Mouse (Mus musculus): ENCODE data around the gene Timm50. TPM values are rescaled to one million over a fixed set of nuclear protein-coding genes. Genes with fewer than 3 reads are reported as not detected.

Timm50 gene
- polyA plus RNA-seq, 1 experiment = 44.6 TPM

- Histone ChIP-seq H3K4me3 (replicated peaks; ENCODE audit: control insufficient read depth, low read depth, low read length) (no peak overlapping the region), H3K27ac (ENCODE audit: control insufficient read depth, insufficient read depth, low read depth, low read length, poor library complexity) (no peak overlapping the region), H3K4me1 (ENCODE audit: control insufficient read depth, insufficient read depth, low read length) (no peaks in the 10 kb centered on the region; the same call in 1 of the 2 replicates)
- no peak for TF ChIP-seq CTCF (IDR thresholded peaks at IDR 0.05; ENCODE audit: control insufficient read depth, insufficient read depth, low read length)
- TF ChIP-seq POLR2A (IDR thresholded peaks at IDR 0.05; ENCODE audit: borderline replicate concordance, control insufficient read depth, low read depth, low read length) = no peak
- WGBS = 86% methylated on average over 13 of the region's 13 CpGs
Observed at GRCm38 (mm10) chr7:28265391-28265790, 46.5 kb downstream of the Timm50 start.

DNA sequence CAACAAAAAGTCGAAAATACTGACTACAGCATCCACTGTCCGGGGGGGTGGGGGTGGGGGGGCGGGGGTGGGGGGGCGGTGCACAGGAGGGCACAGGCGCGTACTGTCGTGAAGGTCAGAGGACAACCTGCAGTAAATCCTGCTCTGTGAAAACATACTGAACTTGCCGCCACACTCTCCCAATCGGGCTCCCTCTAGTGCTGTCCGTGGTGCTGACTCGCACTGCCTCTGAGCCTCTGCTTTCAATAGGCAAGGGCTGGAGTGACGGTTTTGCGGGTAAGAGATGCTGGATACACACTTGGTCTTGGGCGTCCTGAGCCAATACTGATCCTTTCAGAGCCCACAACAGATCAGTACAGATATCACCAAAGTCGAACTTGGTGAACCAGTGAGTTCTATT, 48.1 kb downstream of the Timm50 start:
- H3K4me3 ChIP-seq (replicated peaks; ENCODE audit: control insufficient read depth, low read depth, low read length) = no peak overlapping the region
- TF ChIP-seq CTCF (IDR thresholded peaks at IDR 0.05; ENCODE audit: control insufficient read depth, insufficient read depth, low read length) (no peak), POLR2A (IDR thresholded peaks at IDR 0.05; ENCODE audit: borderline replicate concordance, control insufficient read depth, low read depth, low read length) (no peak)
- WGBS = 5% methylated on average over 15 of the region's 15 CpGs

GRCm38 (mm10) chr7:28262861-28263260, 49.0 kb downstream of the Timm50 start:
- TF ChIP-seq CTCF (IDR thresholded peaks at IDR 0.05; ENCODE audit: control insufficient read depth, insufficient read depth, low read length) = no peak
- TF ChIP-seq POLR2A (IDR thresholded peaks at IDR 0.05; ENCODE audit: borderline replicate concordance, control insufficient read depth, low read depth, low read length) = no peak
- Histone ChIP-seq H3K4me1 (ENCODE audit: control insufficient read depth, insufficient read depth, low read length) (no peaks in the 10 kb centered on the region), H3K4me3 (replicated peaks; ENCODE audit: control insufficient read depth, low read depth, low read length) (no peak overlapping the region), H3K27ac (ENCODE audit: control insufficient read depth, insufficient read depth, low read depth, low read length, poor library complexity) (no peak overlapping the region)
- 40% methylated on average over 5 of the region's 5 CpGs for WGBS

More for the DNA sequence above, 48.1 kb downstream of the Timm50 start:
- Histone ChIP-seq H3K27ac (ENCODE audit: control insufficient read depth, insufficient read depth, low read depth, low read length, poor library complexity) (no peak overlapping the region), H3K4me1 (ENCODE audit: control insufficient read depth, insufficient read depth, low read length) (no peaks in the 10 kb centered on the region; the same call in 1 of the 2 replicates)

Other genes starting within 250 kb of the Timm50 start
- gene Fcgbp, start 240.8 kb downstream of the Timm50 start, polyA plus RNA-seq (2011; ENCODE audit: insufficient read depth, insufficient read length, low replicate concordance, missing spikeins) = not detected in 2 replicates
- gene 9530053A07Rik, start 182.6 kb downstream of the Timm50 start, polyA plus RNA-seq (2011; ENCODE audit: insufficient read depth, insufficient read length, low replicate concordance, missing spikeins) = not detected in 2 replicates
- 104 and 144 TPM in 2 replicates for gene Fbl, start 142.4 kb downstream of the Timm50 start, polyA plus RNA-seq (2011; ENCODE audit: insufficient read depth, insufficient read length, low replicate concordance, missing spikeins)
- gene Dyrk1b, start 132.6 kb downstream of the Timm50 start, polyA plus RNA-seq (2011; ENCODE audit: insufficient read depth, insufficient read length, low replicate concordance, missing spikeins) = 8.6 and 10.8 TPM in 2 replicates
- 0.70 and 3.3 TPM in 2 replicates for gene Eid2, start 44.2 kb downstream of the Timm50 start, polyA plus RNA-seq (2011; ENCODE audit: insufficient read depth, insufficient read length, low replicate concordance, missing spikeins)
- gene Eid2b, start 34.3 kb downstream of the Timm50 start, polyA plus RNA-seq (2011; ENCODE audit: insufficient read depth, insufficient read length, low replicate concordance, missing spikeins) = 1.5 and 2.3 TPM in 2 replicates
- not detected in 2 replicates for gene Selenov, start 20.9 kb downstream of the Timm50 start, polyA plus RNA-seq (2011; ENCODE audit: insufficient read depth, insufficient read length, low replicate concordance, missing spikeins)
- not detected in 2 replicates for gene Dll3, start 9.8 kb downstream of the Timm50 start, polyA plus RNA-seq (2011; ENCODE audit: insufficient read depth, insufficient read length, low replicate concordance, missing spikeins)
- gene Supt5, start 26.7 kb upstream of the Timm50 start, polyA plus RNA-seq (2011; ENCODE audit: insufficient read depth, insufficient read length, low replicate concordance, missing spikeins) = 50.8 and 77.1 TPM in 2 replicates
- 838 and 1,358 TPM in 2 replicates for gene Rps16, start 38.6 kb upstream of the Timm50 start, polyA plus RNA-seq (2011; ENCODE audit: insufficient read depth, insufficient read length, low replicate concordance, missing spikeins)
- 15.6 and 26.3 TPM in 2 replicates for gene Plekhg2, start 60.5 kb upstream of the Timm50 start, polyA plus RNA-seq (2011; ENCODE audit: insufficient read depth, insufficient read length, low replicate concordance, missing spikeins)
- gene Zfp36, start 68.2 kb upstream of the Timm50 start, polyA plus RNA-seq (2011; ENCODE audit: insufficient read depth, insufficient read length, low replicate concordance, missing spikeins) = 25.5 and 53.7 TPM in 2 replicates
- 12.0 and 24.2 TPM in 2 replicates for gene Med29, start 80.6 kb upstream of the Timm50 start, polyA plus RNA-seq (2011; ENCODE audit: insufficient read depth, insufficient read length, low replicate concordance, missing spikeins)
- 136 and 209 TPM in 2 replicates for gene Paf1, start 80.9 kb upstream of the Timm50 start, polyA plus RNA-seq (2011; ENCODE audit: insufficient read depth, insufficient read length, low replicate concordance, missing spikeins)
- 158 and 354 TPM in 2 replicates for gene Gmfg, start 125.4 kb upstream of the Timm50 start, polyA plus RNA-seq (2011; ENCODE audit: insufficient read depth, insufficient read length, low replicate concordance, missing spikeins)
- 2.6 TPM in 1 of 2 replicates, not detected in the other for gene Lrfn1, start 139.9 kb upstream of the Timm50 start, polyA plus RNA-seq (2011; ENCODE audit: insufficient read depth, insufficient read length, low replicate concordance, missing spikeins)
- gene Ifnl2, start 198.4 kb upstream of the Timm50 start, polyA plus RNA-seq (2011; ENCODE audit: insufficient read depth, insufficient read length, low replicate concordance, missing spikeins) = not detected in 2 replicates
- gene Ifnl3, start 210.8 kb upstream of the Timm50 start, polyA plus RNA-seq (2011; ENCODE audit: insufficient read depth, insufficient read length, low replicate concordance, missing spikeins) = not detected in 2 replicates
- not detected in 2 replicates for gene Sycn, start 228.8 kb upstream of the Timm50 start, polyA plus RNA-seq (2011; ENCODE audit: insufficient read depth, insufficient read length, low replicate concordance, missing spikeins)
- gene Nccrp1, start 235.2 kb upstream of the Timm50 start, polyA plus RNA-seq (2011; ENCODE audit: insufficient read depth, insufficient read length, low replicate concordance, missing spikeins) = not detected in 2 replicates

Measured in bone marrow, adult 2 months (tissue).